Mouse (Mus musculus) limb, embryonic 13.5 days (tissue): Measurements from ENCODE around the gene Lingo1. TPM values are rescaled to one million over a fixed set of nuclear protein-coding genes. Genes with fewer than 3 reads are reported as not detected.

Experiments
- ATAC-seq: fragments of 200-750 bp; cut with Nextera tagmentation; 2 replicates; pipeline ENCODE4 v1.8.0; 2017; ENCODE audit warnings: low read depth, moderate number of reproducible peaks, moderate TSS enrichment; ENCODE audit not compliant: low FRiP score
- H3K27ac ChIP-seq: fragments of 300-500 bp; sonication (generic); 2 replicates; pipeline ENCODE4 v1.5.1; 2015; ENCODE audit warnings: inconsistent platforms, mild to moderate bottlenecking, moderate library complexity
- H3K27me3 ChIP-seq: fragments of 300-500 bp; sonication (generic); 2 replicates; pipeline ENCODE4 v1.6.1; 2015; ENCODE audit warnings: mild to moderate bottlenecking, inconsistent platforms
- H3K36me3 ChIP-seq: fragments of 300-500 bp; sonication (generic); 2 replicates; pipeline ENCODE4 v1.6.1; 2015; ENCODE audit warnings: inconsistent platforms, mild to moderate bottlenecking, moderate library complexity
- H3K4me1 ChIP-seq: fragments of 300-500 bp; sonication (generic); 2 replicates; pipeline ENCODE4 v1.6.1; 2015; ENCODE audit warnings: inconsistent platforms
- H3K4me2 ChIP-seq: fragments of 300-500 bp; sonication (generic); replicated peaks from 2 replicates; pipeline ENCODE4 v1.6.1; 2015; ENCODE audit warnings: inconsistent platforms, mild to moderate bottlenecking, moderate library complexity
- H3K4me3 ChIP-seq: fragments of 300-500 bp; sonication (generic); 2 replicates; pipeline ENCODE4 v1.5.1; 2015; ENCODE audit warnings: moderate library complexity, mild to moderate bottlenecking, inconsistent platforms
- H3K9ac ChIP-seq: fragments of 300-500 bp; sonication (generic); 2 replicates; pipeline ENCODE4 v1.6.1; 2015; ENCODE audit warnings: mild to moderate bottlenecking, inconsistent platforms
- H3K9me3 ChIP-seq: fragments of 300-500 bp; sonication (generic); 2 replicates; pipeline ENCODE4 v1.6.1; 2016; ENCODE audit warnings: inconsistent platforms
- WGBS: fragments of 180-500 bp; shearing (Covaris S2); methylation state at CpG from one replicate; pipeline ENCODE4 v1.1.7; 2015; 5-methylcytosine and 5-hydroxymethylcytosine counted together
- polyA plus RNA-seq: library from polyadenylated mRNA; unstranded; fragments of >200 nt; fragmentation: Nextera tagmentation; extraction: Ambion mirVana; gene quantifications from 2 replicates; pipeline ENCODE4 v1.2.1, GENCODE M21; 2015

Lingo1 gene
- polyA plus RNA-seq, 1 experiment from 2014 or later, result 3.0 TPM

GRCm38 (mm10) chr9:56687145-56687477, 109.2 kb downstream of the Lingo1 start:
- H3K9me3 ChIP-seq, result no peaks in the 10 kb centered on the region
- ATAC-seq, result 0 out of 2 replicates have a peak, but pooled peaks have one; percentile 28
- H3K27ac ChIP-seq, result peak overlapping the region; percentile 52
- WGBS, result 88% methylated on average over 1 of the region's 1 CpGs
- no peak overlapping the region for H3K9ac ChIP-seq
- no peaks in the 10 kb centered on the region for H3K36me3 ChIP-seq
- no peak overlapping the region for H3K4me2 ChIP-seq
- peaks cover 17% of the 10 kb centered on the region for H3K4me1 ChIP-seq
- 0 out of 2 replicates have a peak, but pooled peaks cover 3% of the 10 kb centered on the region for H3K27me3 ChIP-seq
- no peak overlapping the region for H3K4me3 ChIP-seq

GRCm38 (mm10) chr9:56686339-56687144, 109.7 kb downstream of the Lingo1 start:
- Histone ChIP-seq H3K27ac (peak overlapping the region; percentile 52), H3K27me3 (0 out of 2 replicates have a peak, but pooled peaks cover 3% of the 10 kb centered on the region), H3K9ac (no peak overlapping the region), H3K9me3 (no peaks in the 10 kb centered on the region), H3K36me3 (no peaks in the 10 kb centered on the region), H3K4me1 (peaks cover 17% of the 10 kb centered on the region), H3K4me3 (no peak overlapping the region), H3K4me2 (no peak overlapping the region)
- peak; percentile 31; the same call in 1 of the 2 replicates for ATAC-seq
- 43% methylated on average over 14 of the region's 14 CpGs for WGBS

- 45% methylated on average over 4 of the region's 4 CpGs for WGBS
- no peak for ATAC-seq
- Histone ChIP-seq H3K4me2 (no peak overlapping the region), H3K4me1 (peaks cover 14% of the 10 kb centered on the region), H3K4me3 (no peak overlapping the region), H3K27me3 (0 out of 2 replicates have a peak, but pooled peaks cover 3% of the 10 kb centered on the region), H3K9ac (no peak overlapping the region), H3K36me3 (no peaks in the 10 kb centered on the region), H3K9me3 (peaks cover 4% of the 10 kb centered on the region; the same call in 1 of the 2 replicates), H3K27ac (no peak overlapping the region)
These were observed 113.4 kb downstream of the Lingo1 start for GRCm38 (mm10) chr9:56682826-56683225.

GRCm38 (mm10) chr9:56681950-56682349, 114.3 kb downstream of the Lingo1 start:
- no peak overlapping the region for H3K4me3 ChIP-seq
- H3K27ac ChIP-seq, result no peak overlapping the region
- no peak for ATAC-seq
- H3K4me2 ChIP-seq, result no peak overlapping the region
- peaks cover 4% of the 10 kb centered on the region; the same call in 1 of the 2 replicates for H3K9me3 ChIP-seq
- 0 out of 2 replicates have a peak, but pooled peaks cover 3% of the 10 kb centered on the region for H3K27me3 ChIP-seq
- peaks cover 11% of the 10 kb centered on the region for H3K4me1 ChIP-seq
- H3K9ac ChIP-seq, result no peak overlapping the region
- WGBS, result 88% methylated on average over 7 of the region's 7 CpGs
- no peaks in the 10 kb centered on the region for H3K36me3 ChIP-seq

GRCm38 (mm10) chr9:56678929-56679681, 117.2 kb downstream of the Lingo1 start:
- H3K4me1 ChIP-seq, result no peaks in the 10 kb centered on the region
- no peak overlapping the region for H3K9ac ChIP-seq
- no peak overlapping the region for H3K4me2 ChIP-seq
- H3K27me3 ChIP-seq, result 0 out of 2 replicates have a peak, but pooled peaks cover 3% of the 10 kb centered on the region
- 93% methylated on average over 22 of the region's 22 CpGs for whole genome bisulfite sequencing
- peaks cover 4% of the 10 kb centered on the region; the same call in 1 of the 2 replicates for H3K9me3 ChIP-seq
- ATAC-seq, result no peak
- H3K36me3 ChIP-seq, result no peaks in the 10 kb centered on the region
- H3K27ac ChIP-seq, result no peak overlapping the region
- H3K4me3 ChIP-seq, result no peak overlapping the region

- H3K9me3 ChIP-seq, result peaks cover 4% of the 10 kb centered on the region; the same call in 1 of the 2 replicates
- no peaks in the 10 kb centered on the region for H3K27me3 ChIP-seq
- no peaks in the 10 kb centered on the region for H3K4me1 ChIP-seq
- H3K27ac ChIP-seq, result no peak overlapping the region
- ATAC-seq, result no peak
- WGBS, result 87% methylated on average over 7 of the region's 7 CpGs
- no peak overlapping the region for H3K9ac ChIP-seq
- no peaks in the 10 kb centered on the region for H3K36me3 ChIP-seq
- H3K4me2 ChIP-seq, result no peak overlapping the region
- H3K4me3 ChIP-seq, result no peak overlapping the region
These were observed 120.6 kb downstream of the Lingo1 start for GRCm38 (mm10) chr9:56675696-56676095.

- Histone ChIP-seq H3K9me3 (no peaks in the 10 kb centered on the region), H3K36me3 (no peaks in the 10 kb centered on the region), H3K27ac (no peak overlapping the region), H3K4me3 (no peak overlapping the region), H3K27me3 (no peaks in the 10 kb centered on the region), H3K4me2 (no peak overlapping the region), H3K9ac (no peak overlapping the region), H3K4me1 (no peaks in the 10 kb centered on the region)
- 31% methylated on average over 11 of the region's 11 CpGs for WGBS
- no peak for ATAC-seq
These were observed 126.6 kb downstream of the Lingo1 start for GRCm38 (mm10) chr9:56669605-56670221.

- whole genome bisulfite sequencing, result 77% methylated on average over 5 of the region's 5 CpGs
These were observed 132.1 kb downstream of the Lingo1 start for GRCm38 (mm10) chr9:56664136-56664535.

GRCm38 (mm10) chr9:56662946-56663345, 133.3 kb downstream of the Lingo1 start:
- 77% methylated on average over 7 of the region's 7 CpGs for WGBS

More at GRCm38 (mm10) chr9:56664136-56664535, 132.1 kb downstream of the Lingo1 start:
- no peak overlapping the region for H3K4me2 ChIP-seq
- H3K4me3 ChIP-seq, result no peak overlapping the region
- H3K4me1 ChIP-seq, result no peaks in the 10 kb centered on the region
- peak; percentile 51; the same call in 1 of the 2 replicates for ATAC-seq
- H3K27me3 ChIP-seq, result peaks cover 6% of the 10 kb centered on the region; the same call in 1 of the 2 replicates
- H3K9me3 ChIP-seq, result no peaks in the 10 kb centered on the region
- H3K27ac ChIP-seq, result no peak overlapping the region
- H3K36me3 ChIP-seq, result no peaks in the 10 kb centered on the region
- H3K9ac ChIP-seq, result no peak overlapping the region

GRCm38 (mm10) chr9:56662405-56662804, 133.9 kb downstream of the Lingo1 start:
- Histone ChIP-seq H3K4me3 (no peak overlapping the region), H3K4me1 (peaks cover under 1% of the 10 kb centered on the region)
- 63% methylated on average over 3 of the region's 3 CpGs for WGBS

More at GRCm38 (mm10) chr9:56662946-56663345, 133.3 kb downstream of the Lingo1 start:
- Histone ChIP-seq H3K27me3 (peaks cover 6% of the 10 kb centered on the region; the same call in 1 of the 2 replicates), H3K36me3 (no peaks in the 10 kb centered on the region), H3K4me2 (no peak overlapping the region), H3K9me3 (no peaks in the 10 kb centered on the region), H3K4me1 (no peaks in the 10 kb centered on the region), H3K9ac (no peak overlapping the region), H3K27ac (no peak overlapping the region), H3K4me3 (no peak overlapping the region)
- ATAC-seq, result no peak

GRCm38 (mm10) chr9:56661217-56661840, 134.9 kb downstream of the Lingo1 start:
- no peaks in the 10 kb centered on the region for H3K36me3 ChIP-seq
- no peak overlapping the region for H3K27ac ChIP-seq
- H3K27me3 ChIP-seq, result peaks cover 10% of the 10 kb centered on the region; the same call in 1 of the 2 replicates
- peaks cover 12% of the 10 kb centered on the region for H3K4me1 ChIP-seq
- ATAC-seq, result no peak
- H3K4me2 ChIP-seq, result no peak overlapping the region
- H3K9me3 ChIP-seq, result no peaks in the 10 kb centered on the region
- H3K4me3 ChIP-seq, result no peak overlapping the region
- 83% methylated on average over 3 of the region's 3 CpGs for WGBS
- no peak overlapping the region for H3K9ac ChIP-seq

More at GRCm38 (mm10) chr9:56662405-56662804, 133.9 kb downstream of the Lingo1 start:
- no peak overlapping the region for H3K9ac ChIP-seq
- H3K4me2 ChIP-seq, result no peak overlapping the region
- H3K9me3 ChIP-seq, result no peaks in the 10 kb centered on the region
- peaks cover 6% of the 10 kb centered on the region; the same call in 1 of the 2 replicates for H3K27me3 ChIP-seq
- no peak overlapping the region for H3K27ac ChIP-seq
- no peak for ATAC-seq
- H3K36me3 ChIP-seq, result no peaks in the 10 kb centered on the region
